Mouse (Mus musculus) forebrain, embryonic 15.5 days (tissue): ENCODE measurements around the gene Ltbr. TPM values are rescaled to one million over a fixed set of nuclear protein-coding genes. Genes with fewer than 3 reads are reported as not detected.
"Not testable (repeated sequence)": the region's sequence is repeated elsewhere in the genome, so short reads cannot be mapped to it uniquely, and the experiment has no call there.

Experiments used
- ATAC-seq: fragments of 200-750 bp; cut with Nextera tagmentation; replicated peaks from 2 replicates; pipeline ENCODE4 v1.8.0; 2017; ENCODE audit warnings: mild to moderate bottlenecking, moderate TSS enrichment, moderate library complexity
- H3K27ac ChIP-seq: fragments of 300-500 bp; sonication (generic); replicated peaks from 2 replicates; pipeline ENCODE4 v1.5.1; 2015; ENCODE audit warnings: mild to moderate bottlenecking, inconsistent platforms
- H3K27me3 ChIP-seq: fragments of 300-500 bp; sonication (generic); 2 replicates; pipeline ENCODE4 v1.6.1; 2015; ENCODE audit warnings: inconsistent platforms
- H3K36me3 ChIP-seq: fragments of 300-500 bp; sonication (generic); 2 replicates; pipeline ENCODE4 v1.6.1; 2015; ENCODE audit warnings: mild to moderate bottlenecking, inconsistent platforms
- H3K4me1 ChIP-seq: fragments of 300-500 bp; sonication (generic); 2 replicates; pipeline ENCODE4 v1.6.1; 2015; ENCODE audit warnings: inconsistent platforms
- H3K4me2 ChIP-seq: fragments of 300-500 bp; sonication (generic); replicated peaks from 2 replicates; pipeline ENCODE4 v1.6.1; 2015; ENCODE audit warnings: mild to moderate bottlenecking, inconsistent platforms
- H3K4me3 ChIP-seq: fragments of 300-500 bp; sonication (generic); 2 replicates; pipeline ENCODE4 v1.5.1; 2015; ENCODE audit warnings: mild to moderate bottlenecking, inconsistent platforms
- H3K9ac ChIP-seq: fragments of 300-500 bp; sonication (generic); replicated peaks from 2 replicates; pipeline ENCODE4 v1.6.1; 2015; ENCODE audit warnings: mild to moderate bottlenecking, inconsistent platforms
- H3K9me3 ChIP-seq: fragments of 300-500 bp; sonication (generic); 2 replicates; pipeline ENCODE4 v1.6.1; 2016; ENCODE audit warnings: inconsistent platforms
- WGBS: fragments of 180-500 bp; shearing (Covaris S2); methylation state at CpG from one replicate; pipeline ENCODE4 v1.1.7; 2015; ENCODE audit warnings: mixed read lengths; 5-methylcytosine and 5-hydroxymethylcytosine counted together
- polyA plus RNA-seq: library from polyadenylated mRNA; unstranded; fragments of >200 nt; fragmentation: Nextera tagmentation; extraction: Ambion mirVana; gene quantifications from 2 replicates; pipeline ENCODE4 v1.2.1, GENCODE M21; 2015

Ltbr gene
- polyA plus RNA-seq, 1 experiment from 2014 or later, result 11.5 TPM

DNA sequence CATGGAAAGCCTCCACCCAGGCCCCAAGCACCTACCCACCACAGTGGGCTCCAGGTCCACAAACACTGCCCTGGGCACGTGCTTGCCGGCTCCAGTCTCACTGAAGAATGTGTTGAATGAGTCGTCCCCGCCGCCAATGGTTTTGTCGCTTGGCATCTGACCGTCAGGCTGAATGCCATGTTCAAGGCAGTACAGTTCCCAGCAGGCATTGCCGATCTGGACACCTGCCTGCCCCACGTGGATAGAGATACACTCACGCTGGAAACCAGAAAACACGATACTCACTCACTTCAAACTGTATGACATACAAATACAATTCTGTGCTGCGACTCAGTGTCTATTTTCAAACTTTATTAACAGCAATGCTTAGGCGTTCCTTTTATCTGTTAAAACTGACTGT lies 31.0 kb downstream of the Ltbr start:
- H3K9ac ChIP-seq, H3K9me3 ChIP-seq, ATAC-seq, H3K4me1 ChIP-seq, H3K27me3 ChIP-seq, H3K36me3 ChIP-seq, H3K27ac ChIP-seq, H3K4me2 ChIP-seq, H3K4me3 ChIP-seq: not testable (repeated sequence)
- WGBS, result 84% methylated on average over 13 of the region's 13 CpGs

DNA sequence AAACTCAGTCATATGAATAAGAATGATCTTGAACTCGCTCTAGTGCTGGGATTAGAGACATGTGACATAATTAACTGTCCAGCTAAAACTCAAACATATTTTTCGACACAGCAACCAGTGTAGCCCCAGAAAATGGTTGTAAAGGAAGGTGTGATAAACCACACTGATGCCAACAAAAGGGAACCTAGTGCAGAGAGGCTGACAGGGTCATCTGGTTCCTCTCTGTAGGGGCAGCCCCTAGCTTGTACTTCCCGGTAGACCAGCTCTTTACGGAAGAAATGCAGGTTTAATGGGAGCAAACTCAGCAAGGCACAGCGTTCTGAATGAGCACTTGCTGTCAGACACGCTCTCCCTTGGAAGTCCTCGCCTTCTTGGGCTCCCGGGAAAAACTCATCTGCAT lies 34.0 kb downstream of the Ltbr start:
- Histone ChIP-seq H3K9ac (no peak overlapping the region), H3K27ac (no peak overlapping the region), H3K36me3 (no peaks in the 10 kb centered on the region), H3K9me3 (no peaks in the 10 kb centered on the region), H3K4me3 (no peak overlapping the region), H3K4me1 (no peaks in the 10 kb centered on the region), H3K4me2 (no peak overlapping the region), H3K27me3 (no peaks in the 10 kb centered on the region)
- 62% methylated on average over 8 of the region's 8 CpGs for WGBS
- ATAC-seq, result no peak

DNA sequence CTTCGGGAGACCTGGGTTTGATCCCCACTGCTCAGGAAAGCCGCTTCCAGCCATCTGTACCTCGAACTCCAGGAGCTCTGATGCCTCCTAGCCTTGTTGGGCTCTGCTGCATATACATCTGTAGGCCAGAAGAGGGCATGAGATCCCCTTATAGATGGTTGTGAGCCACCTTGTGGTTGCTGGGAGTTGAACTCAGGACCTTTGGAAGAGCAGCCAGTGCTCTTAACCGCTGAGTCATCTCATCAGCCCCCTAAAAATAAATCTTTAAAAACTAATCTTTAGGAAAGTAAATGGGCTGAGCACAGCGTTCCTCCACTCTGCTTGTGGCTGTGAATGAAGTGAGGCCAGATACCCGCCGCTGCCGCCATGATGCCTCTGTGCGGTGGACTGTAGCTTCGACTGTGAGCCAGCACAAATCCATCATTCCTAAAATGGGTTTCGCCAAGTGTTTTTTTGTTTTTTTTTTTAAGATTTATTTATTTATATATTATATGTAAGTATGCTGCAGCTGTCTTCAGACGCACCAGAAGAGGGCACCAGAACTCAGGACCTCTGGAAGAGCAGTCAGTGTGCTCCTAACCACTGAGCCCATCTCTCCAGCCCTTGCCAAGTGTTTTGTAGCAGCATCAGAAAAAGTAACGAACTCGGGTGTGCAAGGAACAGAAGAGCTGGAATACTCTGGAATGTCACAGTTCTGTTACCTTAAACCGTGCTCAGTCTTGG lies 38.7 kb downstream of the Ltbr start:
- H3K4me2 ChIP-seq, result no peak overlapping the region
- H3K9me3 ChIP-seq, result no peaks in the 10 kb centered on the region
- 59% methylated on average over 15 of the region's 15 CpGs for WGBS
- ATAC-seq, result no peak
- H3K4me3 ChIP-seq, result no peak overlapping the region
- H3K27me3 ChIP-seq, result no peaks in the 10 kb centered on the region
- H3K27ac ChIP-seq, result no peak overlapping the region
- no peaks in the 10 kb centered on the region for H3K36me3 ChIP-seq
- H3K9ac ChIP-seq, result no peak overlapping the region
- H3K4me1 ChIP-seq, result peaks cover 4% of the 10 kb centered on the region

DNA sequence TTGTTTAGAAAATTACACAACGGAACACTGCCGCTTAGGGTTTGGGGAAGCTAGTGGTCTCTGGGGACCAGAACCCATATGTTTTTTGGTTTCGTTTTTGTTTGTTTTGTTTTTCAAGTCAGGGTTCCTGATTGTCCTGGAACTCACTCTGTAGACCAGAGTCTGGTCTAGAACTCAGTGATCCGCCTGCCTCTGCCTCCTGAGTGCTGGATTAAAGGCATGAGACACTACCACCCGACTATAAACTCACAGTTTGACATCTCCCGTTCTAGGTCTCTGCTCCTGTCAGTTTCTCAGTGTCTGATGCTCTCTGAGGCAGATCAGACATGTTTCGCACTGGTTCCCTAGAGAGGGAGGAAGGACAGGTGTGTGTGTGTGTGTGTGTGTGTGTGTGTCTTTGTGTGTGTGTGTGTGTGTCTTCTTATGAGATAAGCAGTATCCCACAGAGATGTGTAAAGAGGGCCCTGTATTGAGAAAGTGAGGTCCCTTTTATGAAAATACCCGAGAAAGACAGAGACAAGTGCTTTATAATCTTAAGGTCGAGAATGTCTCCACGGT lies 41.4 kb downstream of the Ltbr start:
- ATAC-seq, result no peak

DNA sequence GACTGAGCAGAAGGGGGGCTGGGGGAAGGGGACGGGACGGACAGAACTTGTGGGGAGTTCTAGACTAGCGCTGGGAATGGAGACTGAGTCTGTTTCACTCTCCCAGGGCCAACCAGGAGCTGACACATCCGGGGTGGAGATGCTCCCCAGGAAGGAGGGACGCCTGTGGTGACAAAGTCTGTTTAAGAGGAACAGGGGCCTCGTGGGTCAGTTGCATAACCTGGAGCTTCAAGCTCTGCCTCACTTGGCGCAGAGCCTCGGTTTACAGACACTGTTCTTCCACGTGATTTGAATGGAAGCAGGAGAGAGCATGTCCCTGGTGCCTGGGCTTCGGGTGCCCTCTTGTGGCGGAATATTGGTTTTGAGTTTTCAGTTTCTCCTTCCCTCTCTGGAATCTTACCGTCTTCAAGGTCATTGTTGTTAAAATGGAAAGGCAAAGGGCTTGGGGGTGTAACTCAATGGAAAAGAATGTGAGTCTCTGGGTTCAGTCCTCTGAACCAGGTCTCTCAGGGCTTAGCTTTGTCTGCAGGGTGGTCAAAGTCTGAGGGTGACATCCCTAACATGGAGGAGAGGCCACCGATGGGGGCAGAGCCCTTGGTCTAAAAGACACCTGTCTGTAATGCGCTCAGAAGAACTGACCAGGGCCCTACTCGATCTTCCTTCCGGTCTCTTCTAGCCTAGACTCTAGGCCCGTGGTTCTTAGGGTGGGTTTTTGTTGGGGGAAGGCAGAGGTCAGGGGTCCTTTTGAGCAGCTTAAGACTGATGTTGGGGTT lies 42.0 kb downstream of the Ltbr start:
- peaks cover 4% of the 10 kb centered on the region for H3K4me1 ChIP-seq
- no peak overlapping the region; the same call in 1 of the 2 replicates for H3K9ac ChIP-seq
- H3K4me2 ChIP-seq, result peak overlapping the region; percentile 38
- H3K9me3 ChIP-seq, result no peaks in the 10 kb centered on the region
- no peaks in the 10 kb centered on the region for H3K36me3 ChIP-seq
- WGBS, result 17% methylated on average over 17 of the region's 17 CpGs
- ATAC-seq, result peak; percentile 92
- peak overlapping the region; percentile 20; the same call in 1 of the 2 replicates for H3K4me3 ChIP-seq
- no peak overlapping the region for H3K27ac ChIP-seq
- no peaks in the 10 kb centered on the region for H3K27me3 ChIP-seq

More for the DNA sequence above, 41.4 kb downstream of the Ltbr start:
- H3K27me3 ChIP-seq, result no peaks in the 10 kb centered on the region
- no peaks in the 10 kb centered on the region for H3K9me3 ChIP-seq
- H3K36me3 ChIP-seq, result no peaks in the 10 kb centered on the region
- no peak overlapping the region for H3K27ac ChIP-seq
- H3K4me3 ChIP-seq, result no peak overlapping the region
- 81% methylated on average over 10 of the region's 10 CpGs for WGBS
- peaks cover 4% of the 10 kb centered on the region for H3K4me1 ChIP-seq
- no peak overlapping the region for H3K9ac ChIP-seq
- no peak overlapping the region for H3K4me2 ChIP-seq

DNA sequence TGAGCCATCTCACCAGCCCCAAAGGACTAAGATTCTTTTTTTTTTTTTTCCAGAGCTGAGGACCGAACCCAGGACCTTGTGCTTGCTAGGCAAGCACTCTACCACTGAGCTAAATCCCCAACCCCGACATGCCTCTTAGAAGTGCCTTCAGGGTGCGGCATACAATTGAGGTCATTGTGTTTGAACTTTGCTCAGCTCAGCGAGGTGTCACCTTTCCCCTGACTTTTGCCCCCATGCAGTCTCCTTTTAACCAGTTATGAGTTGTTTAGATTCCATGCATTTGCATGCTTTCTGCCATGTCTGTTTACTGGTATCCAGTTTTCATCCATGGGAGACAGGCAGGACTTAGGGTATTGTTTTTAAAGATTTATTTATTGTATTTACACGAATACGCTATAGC lies 44.9 kb downstream of the Ltbr start:
- WGBS, result 56% methylated on average over 6 of the region's 6 CpGs
- Histone ChIP-seq H3K9ac (no peak overlapping the region), H3K4me1 (peaks cover 4% of the 10 kb centered on the region), H3K4me3 (no peak overlapping the region), H3K27me3 (no peaks in the 10 kb centered on the region), H3K9me3 (no peaks in the 10 kb centered on the region), H3K27ac (no peak overlapping the region), H3K36me3 (no peaks in the 10 kb centered on the region), H3K4me2 (no peak overlapping the region)
- no peak for ATAC-seq

DNA sequence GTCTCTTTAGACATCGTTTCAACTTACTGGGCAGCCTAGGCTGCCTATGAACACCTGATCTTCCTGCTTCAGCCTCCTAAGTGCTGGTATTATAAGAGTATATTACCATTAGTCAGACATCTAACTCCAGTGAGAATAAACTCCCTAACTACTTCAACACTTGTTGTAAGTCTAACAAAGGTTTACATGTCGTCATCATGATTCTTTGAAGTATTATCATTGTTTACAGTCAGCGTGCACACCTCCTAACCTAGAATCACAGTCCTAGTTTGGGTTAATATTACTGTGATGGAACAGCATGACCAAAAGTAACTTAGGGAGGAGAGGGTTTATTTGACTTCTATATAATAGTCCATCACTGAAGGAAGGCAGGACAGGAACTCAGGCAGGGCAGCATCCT lies 46.2 kb downstream of the Ltbr start:
- 89% methylated on average over 3 of the region's 3 CpGs for WGBS
- no peaks in the 10 kb centered on the region for H3K27me3 ChIP-seq
- no peak for ATAC-seq

DNA sequence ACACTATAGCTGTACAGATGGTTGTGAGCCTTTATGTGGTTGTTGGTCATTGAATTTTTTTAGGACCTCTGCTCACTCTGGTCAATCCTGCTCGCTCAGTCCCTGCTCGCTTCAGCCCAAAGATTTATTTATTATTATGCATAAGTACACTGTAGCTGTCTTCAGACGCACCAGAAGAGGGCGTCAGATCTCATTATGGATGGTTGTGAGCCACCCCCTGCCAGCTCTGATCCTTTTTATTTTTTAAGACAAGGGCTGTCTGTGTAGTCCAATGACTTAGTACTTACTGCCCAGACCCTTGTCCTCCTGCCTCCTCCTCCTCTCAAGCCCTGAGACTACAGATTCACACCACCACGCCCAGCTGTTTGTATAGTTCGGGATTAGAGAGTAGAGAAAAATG lies 47.1 kb downstream of the Ltbr start:
- not testable (repeated sequence) for H3K9me3 ChIP-seq, H3K36me3 ChIP-seq, ATAC-seq, H3K4me3 ChIP-seq, H3K27ac ChIP-seq, H3K4me2 ChIP-seq, H3K27me3 ChIP-seq, H3K9ac ChIP-seq, H3K4me1 ChIP-seq
- 66% methylated on average over 6 of the region's 6 CpGs for WGBS

More for the DNA sequence above, 46.2 kb downstream of the Ltbr start:
- H3K4me1 ChIP-seq, result peaks cover 4% of the 10 kb centered on the region
- H3K9me3 ChIP-seq, result no peaks in the 10 kb centered on the region
- H3K27ac ChIP-seq, result no peak overlapping the region
- H3K9ac ChIP-seq, result no peak overlapping the region
- H3K4me3 ChIP-seq, result no peak overlapping the region
- no peak overlapping the region for H3K4me2 ChIP-seq
- no peaks in the 10 kb centered on the region for H3K36me3 ChIP-seq

DNA sequence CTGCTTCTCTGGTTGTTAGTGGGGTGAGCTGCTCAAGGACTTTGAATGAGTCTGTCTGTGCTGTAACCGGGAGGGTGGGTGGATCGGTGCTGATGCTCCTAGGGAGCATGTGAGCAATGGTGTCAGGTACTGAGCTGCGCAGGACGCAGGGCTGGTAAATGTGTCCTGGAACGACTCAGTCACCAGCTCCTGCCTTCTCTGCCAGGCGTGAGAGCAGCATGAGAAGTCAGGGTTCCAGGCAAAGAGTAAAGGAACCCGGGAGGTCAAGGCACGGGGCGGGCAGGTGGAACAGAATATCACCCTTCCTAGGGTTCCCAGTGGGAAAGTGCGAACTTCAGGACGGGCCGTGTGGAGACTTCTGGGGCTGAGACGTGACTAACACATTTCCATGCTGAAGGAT lies 47.6 kb downstream of the Ltbr start:
- H3K4me3 ChIP-seq, result no peak overlapping the region
- H3K9ac ChIP-seq, result no peak overlapping the region
- H3K27me3 ChIP-seq, result no peaks in the 10 kb centered on the region
- H3K36me3 ChIP-seq, result no peaks in the 10 kb centered on the region
- H3K4me2 ChIP-seq, result no peak overlapping the region
- 80% methylated on average over 13 of the region's 13 CpGs for WGBS
- no peak overlapping the region for H3K27ac ChIP-seq
- no peaks in the 10 kb centered on the region for H3K4me1 ChIP-seq
- H3K9me3 ChIP-seq, result no peaks in the 10 kb centered on the region
- ATAC-seq, result no peak

DNA sequence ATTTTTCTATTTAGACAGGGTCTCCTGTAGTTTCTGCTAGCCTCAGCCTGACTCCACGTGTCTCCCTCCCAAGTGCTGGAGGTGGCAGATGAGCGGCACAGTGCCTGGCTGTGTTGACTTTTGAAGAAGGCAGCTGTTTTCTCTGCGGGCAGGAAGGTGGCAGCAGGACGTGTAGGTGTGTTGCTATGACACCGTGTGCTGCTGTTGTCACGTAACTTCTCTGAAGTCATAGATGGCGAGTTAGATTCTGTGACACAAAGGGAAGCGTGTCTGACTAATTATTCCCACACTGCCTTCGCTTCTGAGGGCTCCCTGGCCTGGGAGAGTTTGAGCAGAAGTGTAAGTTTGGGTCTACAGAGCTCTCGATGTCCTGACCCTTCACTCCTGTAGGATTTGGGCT lies 48.4 kb downstream of the Ltbr start:
- no peak overlapping the region for H3K4me3 ChIP-seq
- 62% methylated on average over 10 of the region's 10 CpGs for WGBS
- H3K4me1 ChIP-seq, result no peaks in the 10 kb centered on the region
- no peak overlapping the region for H3K27ac ChIP-seq
- H3K9me3 ChIP-seq, result no peaks in the 10 kb centered on the region
- no peaks in the 10 kb centered on the region for H3K27me3 ChIP-seq
- H3K36me3 ChIP-seq, result no peaks in the 10 kb centered on the region
- H3K9ac ChIP-seq, result no peak overlapping the region
- ATAC-seq, result no peak
- no peak overlapping the region for H3K4me2 ChIP-seq

DNA sequence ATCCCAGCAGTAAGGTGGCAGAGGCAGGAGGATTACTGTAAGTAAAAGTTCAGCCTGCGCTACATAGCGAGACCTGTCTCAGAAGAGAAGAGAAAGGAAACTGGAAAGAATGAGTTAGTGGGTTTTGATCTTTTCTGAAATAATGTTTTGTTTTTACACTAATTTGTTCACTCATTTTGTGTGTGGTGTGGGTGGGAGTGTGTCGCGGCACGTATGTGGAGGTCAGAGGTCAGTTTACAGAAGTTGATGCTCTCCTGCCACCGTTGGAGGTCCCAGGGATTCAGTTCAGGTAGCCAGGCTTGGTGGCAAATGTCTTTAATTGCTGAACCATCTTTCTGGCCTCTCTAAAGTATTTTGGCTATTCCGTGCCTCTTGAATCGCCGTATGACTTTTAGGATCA lies 49.5 kb downstream of the Ltbr start:
- Histone ChIP-seq H3K27me3 (no peaks in the 10 kb centered on the region), H3K27ac (no peak overlapping the region), H3K4me2 (no peak overlapping the region), H3K4me3 (no peak overlapping the region), H3K9me3 (no peaks in the 10 kb centered on the region), H3K9ac (no peak overlapping the region), H3K4me1 (no peaks in the 10 kb centered on the region), H3K36me3 (no peaks in the 10 kb centered on the region)
- no peak for ATAC-seq
- 90% methylated on average over 9 of the region's 9 CpGs for WGBS

DNA sequence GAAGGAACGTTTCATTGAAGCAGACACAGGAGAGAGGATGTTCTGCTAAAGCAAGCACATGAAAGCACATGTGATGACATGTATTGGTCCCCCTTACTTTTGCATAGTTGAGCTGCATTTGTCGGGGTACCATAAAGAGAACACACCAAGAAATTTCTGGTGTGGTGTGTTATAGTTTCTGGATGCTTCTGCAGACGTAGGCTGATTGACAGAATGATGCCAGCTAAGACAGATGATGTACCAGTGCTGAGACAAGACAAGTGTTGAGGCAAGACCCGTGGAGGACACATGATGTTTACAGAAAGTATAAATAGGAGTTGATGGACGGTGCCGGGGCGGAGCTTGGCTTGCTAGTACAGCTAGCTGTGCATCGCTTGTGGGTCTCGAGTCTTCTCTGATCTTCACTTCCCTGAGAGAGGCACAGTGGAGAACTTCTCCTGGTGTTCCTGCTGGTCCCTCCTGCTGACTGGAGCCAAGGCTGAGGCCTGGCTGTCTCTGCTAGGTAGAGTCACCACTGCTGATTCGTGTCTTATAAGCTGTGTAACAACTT lies 53.6 kb downstream of the Ltbr start:
- no peaks in the 10 kb centered on the region for H3K4me1 ChIP-seq
- no peak overlapping the region for H3K27ac ChIP-seq
- no peaks in the 10 kb centered on the region for H3K9me3 ChIP-seq
- WGBS, result 85% methylated on average over 10 of the region's 10 CpGs
- no peaks in the 10 kb centered on the region for H3K36me3 ChIP-seq
- H3K27me3 ChIP-seq, result no peaks in the 10 kb centered on the region
- no peak overlapping the region for H3K9ac ChIP-seq
- no peak overlapping the region for H3K4me3 ChIP-seq
- no peak for ATAC-seq
- H3K4me2 ChIP-seq, result no peak overlapping the region
